Mouse (Mus musculus): ENCODE results near the gene Efcab3.

Gene Efcab3

GRCm38 (mm10) chr11:105149353-105149752, 86.0 kb downstream of the Efcab3 start:
- DNase-seq (ENCODE audit: low spot score), result no peak

GRCm38 (mm10) chr11:105149766-105150165, 86.4 kb downstream of the Efcab3 start:
- no peak for DNase-seq (ENCODE audit: low spot score)

GRCm38 (mm10) chr11:105150691-105151090, 87.3 kb downstream of the Efcab3 start:
- DNase-seq (ENCODE audit: low spot score), result no peak

- no peak for DNase-seq (ENCODE audit: low spot score)
These were observed 88.0 kb downstream of the Efcab3 start for GRCm38 (mm10) chr11:105151226-105152016.

- no peak for DNase-seq (ENCODE audit: low spot score)
These were observed 88.6 kb downstream of the Efcab3 start for GRCm38 (mm10) chr11:105152017-105152300.

GRCm38 (mm10) chr11:105152357-105152899, 89.0 kb downstream of the Efcab3 start:
- no peak for DNase-seq (ENCODE audit: low spot score)

- DNase-seq (ENCODE audit: low spot score), result no peak
These were observed 89.9 kb downstream of the Efcab3 start for GRCm38 (mm10) chr11:105153068-105153833.

- no peak for DNase-seq (ENCODE audit: low spot score)
These were observed 92.5 kb downstream of the Efcab3 start for GRCm38 (mm10) chr11:105155915-105156314.

- no peak for DNase-seq (ENCODE audit: low spot score)
These were observed 93.4 kb downstream of the Efcab3 start for GRCm38 (mm10) chr11:105156748-105157267.

GRCm38 (mm10) chr11:105158047-105158446, 94.7 kb downstream of the Efcab3 start:
- DNase-seq (ENCODE audit: low spot score), result no peak

GRCm38 (mm10) chr11:105159673-105160360, 96.4 kb downstream of the Efcab3 start:
- no peak for DNase-seq (ENCODE audit: low spot score)

- no peak for DNase-seq (ENCODE audit: low spot score)
These were observed 98.0 kb downstream of the Efcab3 start for GRCm38 (mm10) chr11:105161411-105161810.

- DNase-seq (ENCODE audit: low spot score), result no peak
These were observed 101.4 kb downstream of the Efcab3 start for GRCm38 (mm10) chr11:105164516-105165510.

- DNase-seq (ENCODE audit: low spot score), result no peak
These were observed 103.4 kb downstream of the Efcab3 start for GRCm38 (mm10) chr11:105166780-105167179.
